Mouse (Mus musculus): Measurements from ENCODE around the gene Sox13.

DNA sequence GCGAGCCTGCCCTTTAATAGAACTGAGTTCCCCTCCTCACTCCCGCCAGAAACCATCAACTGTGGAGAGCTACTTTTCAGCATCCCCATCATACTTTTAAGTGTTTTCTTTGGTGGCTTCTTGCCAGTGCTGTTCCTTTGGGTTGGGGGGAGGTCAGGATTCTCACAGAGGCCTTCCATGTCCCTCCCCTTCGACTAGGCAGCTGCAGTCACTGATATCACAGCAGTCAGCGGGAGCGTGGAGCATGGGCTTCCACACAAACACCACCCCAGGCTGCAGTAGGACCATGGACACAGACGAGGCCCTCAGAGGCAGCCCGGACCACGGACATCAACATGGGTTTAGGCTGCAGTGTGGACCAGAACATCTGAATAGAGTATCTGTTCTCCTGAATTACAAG, 20.1 kb upstream of the Sox13 start:
- TF ChIP-seq CTCF (IDR thresholded peaks at IDR 0.05; ENCODE audit: borderline replicate concordance, insufficient read depth, low read length) (no peak), POLR2A (IDR thresholded peaks at IDR 0.05; ENCODE audit: low read depth, low read length) (no peak)

All from embryonic fibroblast, embryonic 13.5 days (primary cell).